Mouse (Mus musculus) myocyte (in vitro differentiated cells): ENCODE data around the gene Fam208a. TPM values are rescaled to one million over a fixed set of nuclear protein-coding genes. Genes with fewer than 3 reads are reported as not detected.

Source experiments
- H3K27me3 ChIP-seq: one replicate; pipeline ENCODE4 v1.6.1; 2011; ENCODE audit not compliant: control insufficient read depth, insufficient read depth, insufficient read length
- H3K36me3 ChIP-seq: one replicate; pipeline ENCODE4 v1.6.1; 2011; ENCODE audit not compliant: control insufficient read depth, insufficient read depth
- H3K4me2 ChIP-seq: one replicate; pipeline ENCODE4 v1.6.1; 2011; ENCODE audit warnings: low read depth, control low read depth
- H3K4me3 ChIP-seq: one replicate; pipeline ENCODE4 v1.5.1; 2011; ENCODE audit warnings: mild to moderate bottlenecking, control low read depth, moderate library complexity
- H3K79me2 ChIP-seq: one replicate; pipeline ENCODE4 v1.6.1; 2011; ENCODE audit not compliant: control insufficient read depth, insufficient read depth
- H3ac ChIP-seq: one replicate; pipeline ENCODE4 v1.6.1; 2011; ENCODE audit not compliant: control insufficient read depth, insufficient read length
- CEBPB ChIP-seq: IDR thresholded peaks from 2 replicates; pipeline ENCODE4 v1.6.1; 2011; ENCODE audit warnings: mild to moderate bottlenecking, moderate library complexity; ENCODE audit not compliant: poor library complexity, insufficient read depth, severe bottlenecking
- E2F4 ChIP-seq: IDR thresholded peaks from one replicate; pipeline ENCODE4 v1.6.1; 2011; ENCODE audit warnings: mild to moderate bottlenecking, control low read depth, moderate library complexity; ENCODE audit not compliant: insufficient read depth
- MAX ChIP-seq: IDR thresholded peaks from one replicate; pipeline ENCODE4 v1.6.1; 2011; ENCODE audit warnings: low read depth, mild to moderate bottlenecking, control low read depth
- MYOD1 ChIP-seq, 3 experiments: IDR thresholded peaks; one replicate each; pipeline ENCODE4 v1.6.1; 2011; ENCODE audit warnings: control low read depth in 2 of 3, low read depth in 2 of 3, mild to moderate bottlenecking in 2 of 3, moderate library complexity in 1 of 3; ENCODE audit not compliant: insufficient read length in 2 of 3, control insufficient read depth in 1 of 3
- MYOG ChIP-seq, 3 experiments: IDR thresholded peaks; one replicate each; pipeline ENCODE4 v1.6.1; 2011; ENCODE audit warnings: control low read depth in 2 of 3, low read depth in 2 of 3, mild to moderate bottlenecking in 2 of 3; ENCODE audit not compliant: insufficient read length in 2 of 3, control insufficient read depth in 1 of 3, insufficient read depth in 1 of 3
- POLR2A ChIP-seq: IDR thresholded peaks from one replicate; pipeline ENCODE4 v1.6.1; 2011; ENCODE audit warnings: low read depth, mild to moderate bottlenecking, control low read depth, moderate library complexity; ENCODE audit not compliant: insufficient read length
- POLR2AphosphoS2 ChIP-seq: IDR thresholded peaks from one replicate; pipeline ENCODE4 v1.6.1; 2011; ENCODE audit warnings: low read depth, control low read depth; ENCODE audit not compliant: insufficient read length
- REST ChIP-seq: IDR thresholded peaks from one replicate; pipeline ENCODE4 v1.6.1; 2011; ENCODE audit warnings: mild to moderate bottlenecking, control low read depth, moderate library complexity; ENCODE audit not compliant: insufficient read depth, insufficient read length
- SRF ChIP-seq: IDR thresholded peaks from one replicate; pipeline ENCODE4 v1.6.1; 2011; ENCODE audit warnings: low read depth; ENCODE audit not compliant: control insufficient read depth, insufficient read length
- TCF12 ChIP-seq: IDR thresholded peaks from one replicate; pipeline ENCODE4 v1.6.1; 2011; ENCODE audit warnings: mild to moderate bottlenecking, control low read depth; ENCODE audit not compliant: poor library complexity, insufficient read depth, severe bottlenecking
- TCF3 ChIP-seq: IDR thresholded peaks from one replicate; pipeline ENCODE4 v1.6.1; 2011; ENCODE audit warnings: low read depth, control low read depth; ENCODE audit not compliant: insufficient read length
- USF1 ChIP-seq: IDR thresholded peaks from one replicate; pipeline ENCODE4 v1.6.1; 2011; ENCODE audit warnings: low read depth, mild to moderate bottlenecking, control low read depth, moderate library complexity
- polyA plus RNA-seq: library from polyadenylated mRNA; unstranded; fragments of >200 nt; fragmentation: generic; extraction: Trizol; gene quantifications from one replicate; pipeline ENCODE4 v1.2.1, GENCODE M21; 2012; ENCODE audit warnings: missing spikeins

The Fam208a gene
- polyA plus RNA-seq, 1 experiment: 2.0 TPM

GRCm38 (mm10) chr14:27428973-27429711 lies 508 bp downstream of the Fam208a start:
- peak; percentile 69 for TF ChIP-seq POLR2A
- TF ChIP-seq MYOD1 (IDR thresholded peaks at IDR 0.05; ENCODE audit: control insufficient read depth in 1 of 3, insufficient read length in 2 of 3, low read depth in 2 of 3): peak in 1 of 3 experiments; percentile 8
- TF ChIP-seq POLR2AphosphoS2: peak; percentile 66
- no peak for TF ChIP-seq E2F4
- Histone ChIP-seq H3K79me2 (peaks cover 27% of the 10 kb centered on the region), H3K36me3 (no peaks in the 10 kb centered on the region)

GRCm38 (mm10) chr14:27430280-27430679 lies 1.6 kb downstream of the Fam208a start:
- Histone ChIP-seq H3K4me3 (peak overlapping the region; percentile 46), H3K4me2 (peak overlapping the region; percentile 69), H3K79me2 (peaks cover 27% of the 10 kb centered on the region), H3K27me3 (no peaks in the 10 kb centered on the region), H3K36me3 (no peaks in the 10 kb centered on the region), H3ac (no peak overlapping the region)
- TF ChIP-seq POLR2A (no peak), REST (no peak), MYOG (IDR thresholded peaks at IDR 0.05; ENCODE audit: control insufficient read depth in 1 of 3, insufficient read depth in 1 of 3, insufficient read length in 2 of 3, low read depth in 2 of 3) (no peak), POLR2AphosphoS2 (no peak), CEBPB (no peak), E2F4 (no peak), SRF (no peak), USF1 (no peak), MAX (no peak), TCF12 (no peak), TCF3 (no peak), MYOD1 (IDR thresholded peaks at IDR 0.05; ENCODE audit: control insufficient read depth in 1 of 3, insufficient read length in 2 of 3, low read depth in 2 of 3) (no peak)

More at GRCm38 (mm10) chr14:27428973-27429711, 508 bp downstream of the Fam208a start:
- peak overlapping the region; percentile 46 for H3K4me3 ChIP-seq
- peak overlapping the region; percentile 69 for H3K4me2 ChIP-seq
- peak overlapping the region; percentile 66 for H3ac ChIP-seq
- H3K27me3 ChIP-seq: no peaks in the 10 kb centered on the region

- H3K27me3 ChIP-seq: no peaks in the 10 kb centered on the region
- no peak overlapping the region for H3ac ChIP-seq
- TF ChIP-seq MAX: no peak
- no peak for TF ChIP-seq TCF12
- TF ChIP-seq MYOD1 (IDR thresholded peaks at IDR 0.05; ENCODE audit: control insufficient read depth in 1 of 3, insufficient read length in 2 of 3, low read depth in 2 of 3): no peak
- no peak for TF ChIP-seq CEBPB
- TF ChIP-seq POLR2A: no peak
- no peak for TF ChIP-seq TCF3
- TF ChIP-seq E2F4: no peak
- no peak for TF ChIP-seq SRF
- no peak for TF ChIP-seq MYOG (IDR thresholded peaks at IDR 0.05; ENCODE audit: control insufficient read depth in 1 of 3, insufficient read depth in 1 of 3, insufficient read length in 2 of 3, low read depth in 2 of 3)
- no peak for TF ChIP-seq REST
- TF ChIP-seq USF1: no peak
- no peak for TF ChIP-seq POLR2AphosphoS2
- peaks cover 27% of the 10 kb centered on the region for H3K79me2 ChIP-seq
- no peaks in the 10 kb centered on the region for H3K36me3 ChIP-seq
- H3K4me3 ChIP-seq: no peak overlapping the region
- no peak overlapping the region for H3K4me2 ChIP-seq
Observed at GRCm38 (mm10) chr14:27432064-27432463, 3.4 kb downstream of the Fam208a start.

- Histone ChIP-seq H3K4me2 (no peak overlapping the region), H3K36me3 (peaks cover 9% of the 10 kb centered on the region), H3K79me2 (peaks cover 12% of the 10 kb centered on the region), H3ac (no peak overlapping the region), H3K27me3 (no peaks in the 10 kb centered on the region), H3K4me3 (no peak overlapping the region)
- TF ChIP-seq POLR2A: no peak
- TF ChIP-seq USF1: no peak
- no peak for TF ChIP-seq SRF
- no peak for TF ChIP-seq E2F4
- no peak for TF ChIP-seq CEBPB
- no peak for TF ChIP-seq MAX
- TF ChIP-seq POLR2AphosphoS2: no peak
- no peak for TF ChIP-seq TCF12
- TF ChIP-seq MYOD1 (IDR thresholded peaks at IDR 0.05; ENCODE audit: control insufficient read depth in 1 of 3, insufficient read length in 2 of 3, low read depth in 2 of 3): no peak
- TF ChIP-seq REST: no peak
- no peak for TF ChIP-seq TCF3
- no peak for TF ChIP-seq MYOG (IDR thresholded peaks at IDR 0.05; ENCODE audit: control insufficient read depth in 1 of 3, insufficient read depth in 1 of 3, insufficient read length in 2 of 3, low read depth in 2 of 3)
Observed at GRCm38 (mm10) chr14:27436116-27436515, 7.5 kb downstream of the Fam208a start.

GRCm38 (mm10) chr14:27436826-27437225 lies 8.2 kb downstream of the Fam208a start:
- Histone ChIP-seq H3K4me3 (no peak overlapping the region), H3K36me3 (peaks cover 9% of the 10 kb centered on the region), H3K27me3 (no peaks in the 10 kb centered on the region), H3K4me2 (no peak overlapping the region), H3ac (no peak overlapping the region), H3K79me2 (peaks cover 7% of the 10 kb centered on the region)
- TF ChIP-seq REST (no peak), POLR2AphosphoS2 (no peak), MYOG (IDR thresholded peaks at IDR 0.05; ENCODE audit: control insufficient read depth in 1 of 3, insufficient read depth in 1 of 3, insufficient read length in 2 of 3, low read depth in 2 of 3) (no peak), TCF3 (no peak), TCF12 (no peak), USF1 (no peak), MAX (no peak), MYOD1 (IDR thresholded peaks at IDR 0.05; ENCODE audit: control insufficient read depth in 1 of 3, insufficient read length in 2 of 3, low read depth in 2 of 3) (no peak), POLR2A (no peak), E2F4 (no peak)
